Mouse (Mus musculus): Measurements from ENCODE around the gene Capn2. TPM values are rescaled to one million over a fixed set of nuclear protein-coding genes. Genes with fewer than 3 reads are reported as not detected.

The Capn2 gene
- polyA plus RNA-seq, 1 experiment from 2014 or later: 68.1 TPM

GRCm38 (mm10) chr1:182519341-182519740 is 1.9 kb upstream of the Capn2 start:
- ATAC-seq (replicated peaks; ENCODE audit: insufficient number of reproducible peaks, low FRiP score, low TSS enrichment): no peak
- peaks cover 4% of the 10 kb centered on the region; the same call in 1 of the 2 replicates for H3K36me3 ChIP-seq (ENCODE audit: control insufficient read depth, insufficient read depth, low read length)
- 49% methylated on average over 5 of the region's 5 CpGs for WGBS (ENCODE audit: insufficient replicate concordance)
- H3K9me3 ChIP-seq (replicated peaks; ENCODE audit: control insufficient read depth, low read length): no peaks in the 10 kb centered on the region
- no peak overlapping the region for H3K4me3 ChIP-seq (ENCODE audit: low read depth, low read length)
- H3K9ac ChIP-seq (ENCODE audit: low read depth, low read length): no peak overlapping the region
- no peak overlapping the region for H3K4me2 ChIP-seq
- H3K27ac ChIP-seq (ENCODE audit: low read depth, low read length): peak overlapping the region; percentile 79
- H3K27me3 ChIP-seq (ENCODE audit: control insufficient read depth, insufficient read depth, low read length): no peaks in the 10 kb centered on the region
- H3K4me1 ChIP-seq (ENCODE audit: control insufficient read depth, insufficient read depth, low read length): peaks cover 30% of the 10 kb centered on the region

- H3K9ac ChIP-seq (ENCODE audit: low read depth, low read length): no peak overlapping the region
- H3K9me3 ChIP-seq (replicated peaks; ENCODE audit: control insufficient read depth, low read length): no peaks in the 10 kb centered on the region
- H3K4me1 ChIP-seq (ENCODE audit: control insufficient read depth, insufficient read depth, low read length): peaks cover 30% of the 10 kb centered on the region
- 74% methylated on average over 6 of the region's 6 CpGs for WGBS (ENCODE audit: insufficient replicate concordance)
- H3K36me3 ChIP-seq (ENCODE audit: control insufficient read depth, insufficient read depth, low read length): peaks cover 4% of the 10 kb centered on the region; the same call in 1 of the 2 replicates
- no peak overlapping the region; the same call in 1 of the 2 replicates for H3K27ac ChIP-seq (ENCODE audit: low read depth, low read length)
- no peak overlapping the region for H3K4me3 ChIP-seq (ENCODE audit: low read depth, low read length)
- no peaks in the 10 kb centered on the region for H3K27me3 ChIP-seq (ENCODE audit: control insufficient read depth, insufficient read depth, low read length)
- no peak for ATAC-seq (replicated peaks; ENCODE audit: insufficient number of reproducible peaks, low FRiP score, low TSS enrichment)
- H3K4me2 ChIP-seq: no peak overlapping the region
These were observed 1.4 kb upstream of the Capn2 start for GRCm38 (mm10) chr1:182518811-182519210.

- Histone ChIP-seq H3K36me3 (ENCODE audit: control insufficient read depth, insufficient read depth, low read length) (peaks cover 4% of the 10 kb centered on the region; the same call in 1 of the 2 replicates), H3K9ac (ENCODE audit: low read depth, low read length) (no peak overlapping the region), H3K4me1 (ENCODE audit: control insufficient read depth, insufficient read depth, low read length) (peaks cover 30% of the 10 kb centered on the region), H3K9me3 (replicated peaks; ENCODE audit: control insufficient read depth, low read length) (no peaks in the 10 kb centered on the region), H3K4me2 (peak overlapping the region; percentile 83), H3K27ac (ENCODE audit: low read depth, low read length) (no peak overlapping the region), H3K27me3 (ENCODE audit: control insufficient read depth, insufficient read depth, low read length) (no peaks in the 10 kb centered on the region), H3K4me3 (ENCODE audit: low read depth, low read length) (no peak overlapping the region)
- 68% methylated on average over 10 of the region's 10 CpGs for WGBS (ENCODE audit: insufficient replicate concordance)
- ATAC-seq (replicated peaks; ENCODE audit: insufficient number of reproducible peaks, low FRiP score, low TSS enrichment): no peak
These were observed 804 bp upstream of the Capn2 start for GRCm38 (mm10) chr1:182518143-182518680.

- peak overlapping the region; percentile 84 for H3K4me3 ChIP-seq (ENCODE audit: low read depth, low read length)
- H3K36me3 ChIP-seq (ENCODE audit: control insufficient read depth, insufficient read depth, low read length): peaks cover 4% of the 10 kb centered on the region; the same call in 1 of the 2 replicates
- no peak for ATAC-seq (replicated peaks; ENCODE audit: insufficient number of reproducible peaks, low FRiP score, low TSS enrichment)
- H3K27me3 ChIP-seq (ENCODE audit: control insufficient read depth, insufficient read depth, low read length): no peaks in the 10 kb centered on the region
- peaks cover 30% of the 10 kb centered on the region for H3K4me1 ChIP-seq (ENCODE audit: control insufficient read depth, insufficient read depth, low read length)
- peak overlapping the region; percentile 79 for H3K27ac ChIP-seq (ENCODE audit: low read depth, low read length)
- peak overlapping the region; percentile 91 for H3K9ac ChIP-seq (ENCODE audit: low read depth, low read length)
- peak overlapping the region; percentile 83 for H3K4me2 ChIP-seq
- no peaks in the 10 kb centered on the region for H3K9me3 ChIP-seq (replicated peaks; ENCODE audit: control insufficient read depth, low read length)
- WGBS (ENCODE audit: insufficient replicate concordance): 1% methylated on average over 10 of the region's 10 CpGs
These were observed 236 bp upstream of the Capn2 start for GRCm38 (mm10) chr1:182517677-182518011.

- 84% methylated on average over 10 of the region's 10 CpGs for WGBS (ENCODE audit: insufficient replicate concordance)
- Histone ChIP-seq H3K4me3 (ENCODE audit: low read depth, low read length) (no peak overlapping the region), H3K4me2 (no peak overlapping the region; the same call in 1 of the 2 replicates), H3K4me1 (ENCODE audit: control insufficient read depth, insufficient read depth, low read length) (peaks cover 17% of the 10 kb centered on the region), H3K9ac (ENCODE audit: low read depth, low read length) (no peak overlapping the region), H3K27ac (ENCODE audit: low read depth, low read length) (no peak overlapping the region), H3K36me3 (ENCODE audit: control insufficient read depth, insufficient read depth, low read length) (peaks cover 9% of the 10 kb centered on the region), H3K27me3 (ENCODE audit: control insufficient read depth, insufficient read depth, low read length) (no peaks in the 10 kb centered on the region), H3K9me3 (replicated peaks; ENCODE audit: control insufficient read depth, low read length) (no peaks in the 10 kb centered on the region)
- ATAC-seq (replicated peaks; ENCODE audit: insufficient number of reproducible peaks, low FRiP score, low TSS enrichment): no peak
These were observed 2.4 kb downstream of the Capn2 start for GRCm38 (mm10) chr1:182514803-182515590.

GRCm38 (mm10) chr1:182513714-182514113 is 3.7 kb downstream of the Capn2 start:
- Histone ChIP-seq H3K27ac (ENCODE audit: low read depth, low read length) (no peak overlapping the region), H3K4me3 (ENCODE audit: low read depth, low read length) (no peak overlapping the region), H3K9me3 (replicated peaks; ENCODE audit: control insufficient read depth, low read length) (no peaks in the 10 kb centered on the region), H3K27me3 (ENCODE audit: control insufficient read depth, insufficient read depth, low read length) (no peaks in the 10 kb centered on the region), H3K36me3 (ENCODE audit: control insufficient read depth, insufficient read depth, low read length) (peaks cover 19% of the 10 kb centered on the region), H3K9ac (ENCODE audit: low read depth, low read length) (no peak overlapping the region), H3K4me2 (no peak overlapping the region), H3K4me1 (ENCODE audit: control insufficient read depth, insufficient read depth, low read length) (peaks cover 10% of the 10 kb centered on the region)
- 74% methylated on average over 5 of the region's 5 CpGs for WGBS (ENCODE audit: insufficient replicate concordance)
- no peak for ATAC-seq (replicated peaks; ENCODE audit: insufficient number of reproducible peaks, low FRiP score, low TSS enrichment)

GRCm38 (mm10) chr1:182512901-182513410 is 4.5 kb downstream of the Capn2 start:
- Histone ChIP-seq H3K36me3 (ENCODE audit: control insufficient read depth, insufficient read depth, low read length) (peaks cover 19% of the 10 kb centered on the region), H3K4me1 (ENCODE audit: control insufficient read depth, insufficient read depth, low read length) (peaks cover 8% of the 10 kb centered on the region), H3K9ac (ENCODE audit: low read depth, low read length) (no peak overlapping the region), H3K4me2 (no peak overlapping the region), H3K27me3 (ENCODE audit: control insufficient read depth, insufficient read depth, low read length) (no peaks in the 10 kb centered on the region), H3K4me3 (ENCODE audit: low read depth, low read length) (no peak overlapping the region), H3K27ac (ENCODE audit: low read depth, low read length) (no peak overlapping the region), H3K9me3 (replicated peaks; ENCODE audit: control insufficient read depth, low read length) (no peaks in the 10 kb centered on the region)
- WGBS (ENCODE audit: insufficient replicate concordance): 74% methylated on average over 5 of the region's 5 CpGs
- no peak for ATAC-seq (replicated peaks; ENCODE audit: insufficient number of reproducible peaks, low FRiP score, low TSS enrichment)

GRCm38 (mm10) chr1:182511778-182512177 is 5.6 kb downstream of the Capn2 start:
- WGBS (ENCODE audit: insufficient replicate concordance): 59% methylated on average over 8 of the region's 8 CpGs
- H3K4me2 ChIP-seq: no peak overlapping the region
- ATAC-seq (replicated peaks; ENCODE audit: insufficient number of reproducible peaks, low FRiP score, low TSS enrichment): no peak
- H3K4me1 ChIP-seq (ENCODE audit: control insufficient read depth, insufficient read depth, low read length): peaks cover 8% of the 10 kb centered on the region
- H3K27ac ChIP-seq (ENCODE audit: low read depth, low read length): no peak overlapping the region
- no peaks in the 10 kb centered on the region for H3K27me3 ChIP-seq (ENCODE audit: control insufficient read depth, insufficient read depth, low read length)
- H3K9me3 ChIP-seq (replicated peaks; ENCODE audit: control insufficient read depth, low read length): no peaks in the 10 kb centered on the region
- no peak overlapping the region for H3K9ac ChIP-seq (ENCODE audit: low read depth, low read length)
- H3K4me3 ChIP-seq (ENCODE audit: low read depth, low read length): no peak overlapping the region
- peaks cover 19% of the 10 kb centered on the region for H3K36me3 ChIP-seq (ENCODE audit: control insufficient read depth, insufficient read depth, low read length)
